Mouse (Mus musculus): ENCODE measurements around the gene Tmem44. TPM values are rescaled to one million over a fixed set of nuclear protein-coding genes. Genes with fewer than 3 reads are reported as not detected.

The Tmem44 gene
- total RNA-seq, 2 experiments from 2014 or later = 0.77 TPM; not detected in 1

DNA sequence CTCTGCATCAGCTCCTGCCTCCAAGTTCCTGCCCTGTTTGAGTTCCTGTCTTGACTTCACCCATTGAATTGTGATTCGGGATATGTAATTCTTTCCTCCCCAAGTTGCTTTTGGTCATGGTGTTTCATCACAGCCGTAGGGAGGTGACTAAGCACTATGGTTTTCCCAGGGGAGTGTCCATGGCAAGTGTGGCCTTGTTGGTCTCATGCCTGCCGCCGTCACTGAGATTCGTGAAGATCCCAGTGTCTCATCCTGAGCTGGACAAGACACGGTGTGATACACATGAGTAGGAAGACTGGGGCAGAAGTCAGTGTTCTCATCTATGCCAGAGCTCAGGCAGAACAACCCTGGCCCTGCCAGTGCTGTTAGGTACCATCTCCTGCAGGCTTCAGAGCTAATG, 26.2 kb downstream of the Tmem44 start:
- no peak for ATAC-seq (replicated peaks; ENCODE audit: low FRiP score, poor library complexity, severe bottlenecking)

DNA sequence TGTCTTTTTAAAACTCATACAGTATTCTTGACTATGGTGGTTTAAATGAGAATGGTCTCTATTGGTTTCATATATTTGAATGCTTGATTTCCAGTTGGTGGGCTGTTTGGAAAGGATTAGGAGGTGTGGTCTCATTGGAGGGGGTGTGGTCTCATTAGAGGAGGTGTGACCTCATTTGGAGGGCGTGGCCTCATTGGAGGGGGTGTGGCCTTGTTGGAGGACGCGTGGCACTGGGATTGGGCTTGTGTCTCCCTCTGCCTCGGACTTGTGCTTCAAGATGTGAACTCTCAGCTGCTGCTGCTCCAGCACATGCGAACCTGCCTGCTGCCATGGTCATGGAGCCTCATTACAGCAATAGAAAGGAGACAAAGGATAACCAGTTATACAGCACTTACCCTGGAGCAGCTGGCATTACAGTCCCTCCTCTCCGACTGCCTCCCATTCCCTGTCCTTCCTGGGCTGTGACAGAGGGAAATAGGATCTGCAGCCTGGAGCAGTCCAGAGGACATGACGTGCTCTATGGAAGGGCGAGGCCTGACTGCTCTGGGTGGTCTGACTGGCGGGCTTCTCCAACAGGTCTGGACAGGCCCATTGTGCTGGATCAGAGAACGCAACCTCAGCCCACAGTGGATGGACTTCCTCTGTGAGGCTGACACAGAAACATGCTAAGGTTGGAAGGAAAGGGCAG, 28.2 kb downstream of the Tmem44 start:
- no peak for ATAC-seq (replicated peaks; ENCODE audit: low FRiP score, poor library complexity, severe bottlenecking)

DNA sequence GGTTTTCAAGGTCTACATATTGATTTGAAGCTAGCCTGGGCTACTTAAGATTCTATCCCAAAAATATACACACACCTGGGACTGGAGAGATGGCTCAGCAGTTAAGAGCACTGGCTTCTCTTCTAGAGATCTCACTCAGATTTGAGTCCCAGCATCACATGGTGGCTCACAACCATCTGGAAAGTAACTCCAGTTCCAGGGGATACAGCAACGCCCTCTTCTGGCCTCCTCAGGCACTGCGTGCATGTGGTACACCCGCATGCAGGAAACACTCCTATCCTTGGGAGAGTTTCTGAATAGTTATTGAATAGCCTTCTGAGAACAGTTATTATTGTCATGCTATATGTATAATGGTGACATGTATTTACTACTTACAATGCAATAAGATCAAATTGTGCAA, 29.5 kb downstream of the Tmem44 start:
- ATAC-seq (replicated peaks; ENCODE audit: low FRiP score, poor library complexity, severe bottlenecking) = no peak

- ATAC-seq (replicated peaks; ENCODE audit: low FRiP score, poor library complexity, severe bottlenecking) = peak; percentile 65
Measured at GRCm38 (mm10) chr16:30520361-30520823, 30.2 kb downstream of the Tmem44 start.

GRCm38 (mm10) chr16:30518635-30519034, 32.0 kb downstream of the Tmem44 start:
- no peak for ATAC-seq (replicated peaks; ENCODE audit: low FRiP score, poor library complexity, severe bottlenecking)

DNA sequence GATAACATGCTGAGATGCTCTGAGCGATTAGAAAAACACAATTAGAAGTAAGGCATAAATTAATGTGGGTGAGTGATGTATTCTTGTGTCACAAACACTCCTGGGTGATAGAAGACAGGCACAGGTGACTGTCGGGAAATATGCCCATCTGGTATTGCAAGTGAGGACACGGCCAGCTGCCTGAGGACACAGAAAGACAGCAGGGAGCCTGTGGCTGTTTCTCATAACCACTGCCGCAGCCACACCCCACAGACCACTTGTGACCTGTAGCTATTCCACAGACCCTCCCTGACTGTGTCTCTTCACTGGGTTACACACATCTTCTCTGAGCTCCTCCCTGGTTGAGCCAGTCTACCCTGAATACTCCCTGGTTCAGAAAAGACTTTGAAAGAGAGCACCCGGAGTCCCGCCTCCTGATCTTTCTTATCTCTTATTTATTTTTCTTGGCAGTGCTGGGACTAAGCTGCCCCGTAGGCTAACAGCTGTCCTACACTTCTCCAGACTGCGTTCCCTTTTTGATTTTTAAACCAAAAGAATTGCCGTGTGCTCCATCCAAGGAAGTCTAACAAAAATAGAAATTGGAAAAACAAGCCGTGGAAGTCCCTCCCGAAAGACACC, 32.9 kb downstream of the Tmem44 start:
- ATAC-seq (replicated peaks; ENCODE audit: low FRiP score, poor library complexity, severe bottlenecking) = no peak

- ATAC-seq (replicated peaks; ENCODE audit: low FRiP score, poor library complexity, severe bottlenecking) = no peak
Measured at GRCm38 (mm10) chr16:30516993-30517392, 33.6 kb downstream of the Tmem44 start.

DNA sequence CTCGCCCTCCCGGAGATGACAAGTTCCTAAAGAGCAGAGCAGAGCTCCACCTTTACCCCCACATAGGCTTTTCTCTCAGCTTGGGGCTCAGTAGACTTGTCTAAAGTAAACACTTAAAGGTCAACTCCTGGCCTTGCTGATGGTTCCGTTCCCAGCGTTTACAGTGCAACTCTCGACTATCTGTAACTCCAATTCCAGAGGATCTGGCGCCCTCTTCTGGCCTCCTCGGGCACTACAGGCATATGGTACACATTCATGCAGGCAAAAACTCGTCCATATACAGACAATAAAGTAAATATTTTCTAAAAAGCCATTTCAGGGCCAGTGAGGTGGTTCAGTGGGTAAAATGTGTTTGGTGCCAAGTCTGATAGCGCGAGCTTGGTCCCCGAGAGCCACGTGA, 35.2 kb downstream of the Tmem44 start:
- ATAC-seq (replicated peaks; ENCODE audit: low FRiP score, poor library complexity, severe bottlenecking) = no peak

DNA sequence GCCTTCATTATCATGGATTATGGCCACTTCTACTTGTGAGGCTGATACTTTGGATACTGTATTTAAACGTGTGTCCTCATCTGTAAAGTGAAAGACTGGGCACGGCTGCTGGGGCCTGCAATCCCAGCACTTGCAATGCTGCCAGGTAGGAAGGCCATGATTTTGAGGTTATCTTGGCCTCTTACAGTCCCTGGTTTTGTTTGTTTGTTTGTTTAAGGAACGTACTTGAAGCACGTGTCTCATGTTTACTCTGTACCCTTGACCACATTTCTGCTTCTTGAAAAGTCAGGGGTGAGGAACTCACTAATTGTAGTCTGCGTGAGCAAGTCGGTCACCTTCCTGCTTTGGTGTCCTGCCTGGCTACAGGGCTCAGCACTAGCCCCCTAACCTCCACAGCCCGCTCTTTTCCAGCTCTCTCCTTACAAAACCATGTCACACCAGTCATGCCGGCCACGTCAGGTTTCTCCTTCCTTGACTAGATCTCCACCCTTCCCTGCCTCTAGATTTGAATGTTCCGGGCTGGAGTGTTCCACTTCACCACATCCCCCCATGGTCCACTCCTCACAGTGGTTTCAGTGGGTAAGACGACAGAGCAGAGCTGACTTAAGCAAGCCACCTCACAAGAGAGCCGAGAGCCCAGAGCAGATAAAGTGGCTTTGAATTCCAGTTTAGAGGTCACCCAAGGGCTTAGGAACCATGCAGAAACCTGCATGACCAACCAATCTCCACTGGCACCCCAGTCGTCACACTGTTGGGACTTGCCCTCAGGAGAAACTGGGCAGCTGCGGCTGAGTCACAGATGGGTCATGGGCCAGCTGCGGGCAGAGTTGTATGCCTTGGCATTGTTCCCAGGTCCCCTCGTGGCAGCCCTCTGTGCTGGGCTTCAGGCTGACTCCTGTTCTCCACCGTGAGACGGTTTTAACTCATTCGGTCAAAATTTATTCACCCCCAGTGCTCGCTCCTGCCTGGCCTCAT, 37.3 kb downstream of the Tmem44 start:
- ATAC-seq (replicated peaks; ENCODE audit: low FRiP score, poor library complexity, severe bottlenecking) = no peak

DNA sequence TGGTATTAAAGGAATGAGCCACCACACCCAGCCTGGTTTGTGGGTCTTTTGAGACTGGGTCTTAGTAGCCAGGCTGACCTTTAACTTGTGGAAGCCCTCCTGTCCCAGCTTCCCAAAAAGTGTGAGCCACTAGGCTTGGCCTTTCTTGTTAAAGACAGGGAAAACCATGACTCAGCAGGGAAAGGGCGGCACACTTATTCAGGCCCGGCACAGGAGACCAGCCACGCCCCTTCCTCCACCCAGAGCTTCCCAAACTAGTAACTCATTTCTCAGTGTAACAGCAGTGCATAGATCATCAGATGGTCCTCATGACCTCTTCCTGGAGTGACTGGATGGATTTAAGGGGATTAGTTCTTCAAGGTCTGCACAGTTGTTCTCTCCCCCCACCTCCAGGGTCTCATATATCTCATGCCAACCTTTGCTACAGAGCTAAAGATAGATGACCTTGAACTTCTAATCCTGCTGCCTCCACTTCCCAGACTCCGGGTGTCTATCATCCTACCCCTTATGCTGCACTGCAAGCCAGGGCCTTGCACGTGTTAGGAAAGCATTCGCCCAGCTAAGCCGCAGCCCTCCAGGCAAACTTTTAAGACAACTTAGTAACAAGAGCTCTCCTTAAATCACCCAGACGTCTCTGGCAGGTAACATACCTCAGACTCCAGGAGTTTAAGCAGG, 38.1 kb downstream of the Tmem44 start:
- peak; percentile 53; the same call in 1 of the 2 replicates for ATAC-seq (replicated peaks; ENCODE audit: low FRiP score, poor library complexity, severe bottlenecking)

- ATAC-seq (replicated peaks; ENCODE audit: low FRiP score, poor library complexity, severe bottlenecking) = no peak
Measured at GRCm38 (mm10) chr16:30511563-30512340, 38.9 kb downstream of the Tmem44 start.

- ATAC-seq (replicated peaks; ENCODE audit: low FRiP score, poor library complexity, severe bottlenecking) = peak; percentile 89
Measured at GRCm38 (mm10) chr16:30510504-30511451, 39.9 kb downstream of the Tmem44 start.

DNA sequence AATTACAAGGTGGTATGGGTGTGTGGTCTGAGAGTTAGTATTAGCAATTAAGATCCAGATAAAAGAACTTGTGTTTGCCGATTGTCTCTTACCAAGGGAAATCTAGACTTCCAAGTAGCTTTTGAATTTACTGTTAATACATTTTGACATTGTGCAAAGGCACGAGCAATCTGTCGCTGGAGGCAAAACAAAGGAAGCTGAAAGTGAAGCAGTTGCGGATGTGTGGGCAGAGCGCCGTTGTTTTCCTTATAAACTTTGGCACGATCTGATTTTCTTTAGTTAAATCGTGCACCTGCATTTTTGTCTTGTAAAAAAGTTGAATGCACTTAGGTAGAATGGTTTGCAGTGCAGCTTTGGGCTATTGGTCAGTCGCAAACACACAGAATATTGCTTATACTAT, 40.6 kb downstream of the Tmem44 start:
- ATAC-seq (replicated peaks; ENCODE audit: low FRiP score, poor library complexity, severe bottlenecking) = no peak

DNA sequence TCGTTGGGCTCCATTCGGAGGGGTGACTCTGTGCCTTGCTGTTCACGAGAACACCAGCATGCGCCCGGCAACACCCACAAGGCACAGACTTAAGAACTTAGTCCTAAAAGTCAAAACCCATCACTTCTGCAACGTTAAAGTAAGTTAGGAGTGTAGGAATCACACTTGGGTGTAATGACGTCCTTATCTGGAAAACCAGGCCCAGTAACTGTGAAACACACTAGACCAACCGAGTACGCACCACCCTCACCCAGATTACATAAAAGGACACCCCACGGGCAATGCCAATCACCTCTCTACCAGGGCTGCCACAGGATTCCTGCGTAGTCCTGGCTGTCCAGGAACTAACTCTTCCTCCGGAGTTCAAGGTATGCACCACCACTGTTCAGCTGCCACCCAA, 41.3 kb downstream of the Tmem44 start:
- no peak for ATAC-seq (replicated peaks; ENCODE audit: low FRiP score, poor library complexity, severe bottlenecking)

DNA sequence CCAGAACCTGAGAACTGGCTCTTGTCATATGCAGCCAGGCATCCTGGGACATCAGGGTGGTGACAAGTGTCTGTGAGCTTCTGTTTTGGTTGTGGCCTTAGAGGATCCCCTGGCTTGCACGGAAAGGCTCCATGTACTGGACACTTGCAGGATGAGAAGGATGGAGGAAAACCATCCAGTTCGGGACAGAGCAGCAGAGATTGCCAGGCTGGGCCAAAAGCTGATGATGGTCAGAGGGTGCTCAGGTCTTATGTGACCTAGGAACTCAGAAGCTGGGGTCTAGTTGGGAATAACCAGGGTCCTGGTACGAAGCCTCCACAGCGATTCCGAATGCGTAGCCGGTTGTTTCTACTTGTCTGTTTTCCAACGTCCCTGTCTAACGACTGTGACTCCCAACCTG, 41.9 kb downstream of the Tmem44 start:
- ATAC-seq (replicated peaks; ENCODE audit: low FRiP score, poor library complexity, severe bottlenecking) = no peak

DNA sequence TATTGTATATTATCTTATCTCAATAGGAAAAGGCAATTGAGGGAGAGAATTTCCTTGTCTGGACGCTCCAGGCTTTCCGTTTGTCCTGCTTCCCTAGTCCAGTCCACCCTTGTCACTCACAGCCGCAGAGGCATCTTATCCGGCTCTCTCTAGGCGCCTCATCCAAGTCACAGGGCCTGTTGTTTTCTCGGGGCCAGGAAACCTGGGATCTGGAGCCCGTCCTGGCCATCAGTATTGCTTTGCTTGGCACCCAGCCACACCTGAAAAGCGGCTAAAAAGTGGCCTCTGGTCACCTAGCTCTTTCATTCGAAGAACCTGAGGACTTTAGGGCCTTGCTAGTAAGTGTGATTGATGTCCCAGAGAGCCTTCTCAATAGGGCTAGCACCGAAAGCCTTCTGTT, 43.5 kb downstream of the Tmem44 start:
- no peak for ATAC-seq (replicated peaks; ENCODE audit: low FRiP score, poor library complexity, severe bottlenecking)

DNA sequence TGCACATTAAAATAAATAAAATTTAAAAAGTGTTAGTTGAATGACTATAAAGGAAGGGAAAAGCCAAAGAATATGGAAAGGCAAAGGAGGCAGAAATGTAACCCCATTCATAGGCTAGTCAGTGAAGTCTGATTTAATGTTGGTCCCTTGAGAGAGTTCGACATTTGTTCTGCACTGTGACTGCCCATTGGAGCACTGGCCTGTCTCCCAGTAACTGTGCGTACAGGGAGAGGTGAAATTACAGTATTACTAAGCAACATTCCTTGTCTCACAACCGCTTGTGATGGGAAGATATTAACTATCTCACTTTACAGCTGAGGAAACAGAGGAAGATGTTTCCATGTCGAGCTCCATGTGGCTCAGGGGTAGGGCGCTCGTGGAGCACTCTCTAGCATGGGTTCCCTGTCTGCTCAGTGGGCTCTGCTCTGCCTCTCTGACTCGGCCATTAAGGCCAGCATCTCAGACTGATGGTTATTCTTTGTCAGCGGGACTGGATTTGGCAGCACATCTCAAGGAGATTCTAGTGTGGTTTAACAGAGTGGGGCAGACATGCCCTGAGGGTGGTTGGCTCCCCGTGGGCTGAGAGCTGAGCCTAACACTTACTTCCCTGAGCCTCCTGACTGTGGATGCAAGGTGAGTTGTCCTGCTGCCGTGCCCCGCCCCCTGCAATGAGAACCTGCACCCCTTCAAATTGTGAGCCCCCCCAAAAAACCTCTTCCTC, 45.2 kb downstream of the Tmem44 start:
- no peak for ATAC-seq (replicated peaks; ENCODE audit: low FRiP score, poor library complexity, severe bottlenecking)
